Mouse (Mus musculus): ENCODE data around the gene Yap1. TPM values are rescaled to one million over a fixed set of nuclear protein-coding genes. Genes with fewer than 3 reads are reported as not detected.

Gene Yap1
- polyA plus RNA-seq, 1 experiment: 7.1 TPM

GRCm38 (mm10) chr9:7984287-7984686 lies 20.1 kb downstream of the Yap1 start:
- WGBS: 76% methylated on average over 4 of the region's 4 CpGs

GRCm38 (mm10) chr9:7983665-7984064 lies 20.7 kb downstream of the Yap1 start:
- H3K4me3 ChIP-seq (replicated peaks; ENCODE audit: control insufficient read depth, low read depth, low read length): no peak overlapping the region
- WGBS: 46% methylated on average over 2 of the region's 2 CpGs
- H3K4me1 ChIP-seq (ENCODE audit: control insufficient read depth, insufficient read depth, low read length): no peaks in the 10 kb centered on the region
- no peak for TF ChIP-seq CTCF (IDR thresholded peaks at IDR 0.05; ENCODE audit: control insufficient read depth, insufficient read depth, low read length)
- no peak for TF ChIP-seq POLR2A (IDR thresholded peaks at IDR 0.05; ENCODE audit: borderline replicate concordance, control insufficient read depth, low read depth, low read length)
- no peak overlapping the region for H3K27ac ChIP-seq (ENCODE audit: control insufficient read depth, insufficient read depth, low read depth, low read length, poor library complexity)

More at GRCm38 (mm10) chr9:7984287-7984686, 20.1 kb downstream of the Yap1 start:
- TF ChIP-seq POLR2A (IDR thresholded peaks at IDR 0.05; ENCODE audit: borderline replicate concordance, control insufficient read depth, low read depth, low read length): no peak
- no peak for TF ChIP-seq CTCF (IDR thresholded peaks at IDR 0.05; ENCODE audit: control insufficient read depth, insufficient read depth, low read length)
- Histone ChIP-seq H3K4me3 (replicated peaks; ENCODE audit: control insufficient read depth, low read depth, low read length) (no peak overlapping the region), H3K27ac (ENCODE audit: control insufficient read depth, insufficient read depth, low read depth, low read length, poor library complexity) (no peak overlapping the region), H3K4me1 (ENCODE audit: control insufficient read depth, insufficient read depth, low read length) (no peaks in the 10 kb centered on the region)

GRCm38 (mm10) chr9:7980162-7980561 lies 24.2 kb downstream of the Yap1 start:
- Histone ChIP-seq H3K4me3 (replicated peaks; ENCODE audit: control insufficient read depth, low read depth, low read length) (no peak overlapping the region), H3K27ac (ENCODE audit: control insufficient read depth, insufficient read depth, low read depth, low read length, poor library complexity) (no peak overlapping the region), H3K4me1 (ENCODE audit: control insufficient read depth, insufficient read depth, low read length) (no peaks in the 10 kb centered on the region)
- TF ChIP-seq POLR2A (IDR thresholded peaks at IDR 0.05; ENCODE audit: borderline replicate concordance, control insufficient read depth, low read depth, low read length) (no peak), CTCF (IDR thresholded peaks at IDR 0.05; ENCODE audit: control insufficient read depth, insufficient read depth, low read length) (no peak)
- WGBS: 73% methylated on average over 2 of the region's 2 CpGs

- H3K4me3 ChIP-seq (replicated peaks; ENCODE audit: control insufficient read depth, low read depth, low read length): no peak overlapping the region
- no peak overlapping the region for H3K27ac ChIP-seq (ENCODE audit: control insufficient read depth, insufficient read depth, low read depth, low read length, poor library complexity)
- H3K4me1 ChIP-seq (ENCODE audit: control insufficient read depth, insufficient read depth, low read length): no peaks in the 10 kb centered on the region
- WGBS: 60% methylated on average over 11 of the region's 11 CpGs
- no peak for TF ChIP-seq CTCF (IDR thresholded peaks at IDR 0.05; ENCODE audit: control insufficient read depth, insufficient read depth, low read length)
- no peak for TF ChIP-seq POLR2A (IDR thresholded peaks at IDR 0.05; ENCODE audit: borderline replicate concordance, control insufficient read depth, low read depth, low read length)
Observed at GRCm38 (mm10) chr9:7979153-7979916, 25.1 kb downstream of the Yap1 start.

- Histone ChIP-seq H3K27ac (ENCODE audit: control insufficient read depth, insufficient read depth, low read depth, low read length, poor library complexity) (no peak overlapping the region), H3K4me1 (ENCODE audit: control insufficient read depth, insufficient read depth, low read length) (no peaks in the 10 kb centered on the region), H3K4me3 (replicated peaks; ENCODE audit: control insufficient read depth, low read depth, low read length) (no peak overlapping the region)
- WGBS: 77% methylated on average over 3 of the region's 3 CpGs
- TF ChIP-seq POLR2A (IDR thresholded peaks at IDR 0.05; ENCODE audit: borderline replicate concordance, control insufficient read depth, low read depth, low read length) (no peak), CTCF (IDR thresholded peaks at IDR 0.05; ENCODE audit: control insufficient read depth, insufficient read depth, low read length) (no peak)
Observed at GRCm38 (mm10) chr9:7978502-7978901, 25.9 kb downstream of the Yap1 start.

- Histone ChIP-seq H3K4me1 (ENCODE audit: control insufficient read depth, insufficient read depth, low read length) (no peaks in the 10 kb centered on the region), H3K27ac (ENCODE audit: control insufficient read depth, insufficient read depth, low read depth, low read length, poor library complexity) (no peak overlapping the region), H3K4me3 (replicated peaks; ENCODE audit: control insufficient read depth, low read depth, low read length) (no peak overlapping the region)
- TF ChIP-seq POLR2A (IDR thresholded peaks at IDR 0.05; ENCODE audit: borderline replicate concordance, control insufficient read depth, low read depth, low read length) (no peak), CTCF (IDR thresholded peaks at IDR 0.05; ENCODE audit: control insufficient read depth, insufficient read depth, low read length) (no peak)
- WGBS: 81% methylated on average over 5 of the region's 5 CpGs
Observed at GRCm38 (mm10) chr9:7977587-7977986, 26.8 kb downstream of the Yap1 start.

GRCm38 (mm10) chr9:7971993-7972392 lies 32.4 kb downstream of the Yap1 start:
- 51% methylated on average over 2 of the region's 2 CpGs for WGBS
- TF ChIP-seq CTCF (IDR thresholded peaks at IDR 0.05; ENCODE audit: control insufficient read depth, insufficient read depth, low read length) (no peak), POLR2A (IDR thresholded peaks at IDR 0.05; ENCODE audit: borderline replicate concordance, control insufficient read depth, low read depth, low read length) (no peak)
- Histone ChIP-seq H3K4me1 (ENCODE audit: control insufficient read depth, insufficient read depth, low read length) (no peaks in the 10 kb centered on the region), H3K4me3 (replicated peaks; ENCODE audit: control insufficient read depth, low read depth, low read length) (no peak overlapping the region), H3K27ac (ENCODE audit: control insufficient read depth, insufficient read depth, low read depth, low read length, poor library complexity) (no peak overlapping the region)

GRCm38 (mm10) chr9:7967980-7968379 lies 36.4 kb downstream of the Yap1 start:
- no peak for TF ChIP-seq POLR2A (IDR thresholded peaks at IDR 0.05; ENCODE audit: borderline replicate concordance, control insufficient read depth, low read depth, low read length)
- TF ChIP-seq CTCF (IDR thresholded peaks at IDR 0.05; ENCODE audit: control insufficient read depth, insufficient read depth, low read length): no peak
- H3K27ac ChIP-seq (ENCODE audit: control insufficient read depth, insufficient read depth, low read depth, low read length, poor library complexity): no peak overlapping the region
- WGBS: 85% methylated on average over 1 of the region's 1 CpGs
- no peaks in the 10 kb centered on the region; the same call in 1 of the 2 replicates for H3K4me1 ChIP-seq (ENCODE audit: control insufficient read depth, insufficient read depth, low read length)
- no peak overlapping the region for H3K4me3 ChIP-seq (replicated peaks; ENCODE audit: control insufficient read depth, low read depth, low read length)
